In genomic region chr9:7331847-7332246, GRCm38 (mm10) we compare ENCODE assay signal across 27 mouse cellular contexts. TPM values are rescaled to one million over a fixed set of nuclear protein-coding genes. Genes with fewer than 3 reads are reported as not detected.
DNase-seq lines count a peak whose midpoint lies in the region; TF ChIP-seq lines count a peak whose summit lies in the region.
"Had no signal": no experiment of that assay in that cellular context is flagged by ENCODE, and none has a peak within 500 bp of the region (broad histone marks: within the 10 kb centered on the region; RNA-seq: fewer than 3 reads in every experiment).

No protein-coding gene starts in this region.

- no peak for TF ChIP-seq POLR2A in bone marrow macrophage, adult 2 months (IDR thresholded peaks at IDR 0.05; ENCODE audit: borderline replicate concordance, low read depth, low read length)

- peaks cover 37% of the 10 kb centered on the region for H3K4me1 ChIP-seq in bone marrow macrophage, adult 2 months (ENCODE audit: control insufficient read depth, insufficient read depth, low read length)
- H3K4me1 ChIP-seq: embryonic facial prominence, embryonic 12.5 days; forebrain, embryonic 12.5 days; heart, embryonic 13.5 days; hindbrain, embryonic 15.5 days had no signal

- H3K27ac ChIP-seq in bone marrow macrophage, adult 2 months (ENCODE audit: insufficient read depth, low read depth, low read length) = peak overlapping the region; percentile 31; the same call in 1 of the 2 replicates
- peak overlapping the region; percentile 10; the same call in 1 of the 2 replicates for H3K27ac ChIP-seq in macrophage
- H3K27ac ChIP-seq: embryonic facial prominence, embryonic 12.5 days; forebrain, embryonic 12.5 days; heart, adult 2 months; heart, embryonic 13.5 days; hindbrain, embryonic 15.5 days had no signal

- no peak overlapping the region for H3K4me3 ChIP-seq in bone marrow macrophage, adult 2 months (ENCODE audit: insufficient read depth, low read length)
- no peak overlapping the region for H3K4me3 ChIP-seq in macrophage (ENCODE audit: inconsistent target)
- H3K4me3 ChIP-seq: embryonic facial prominence, embryonic 12.5 days; forebrain, embryonic 12.5 days; heart, adult 2 months; heart, embryonic 13.5 days; hindbrain, embryonic 15.5 days had no signal

- TF ChIP-seq CTCF in bone marrow macrophage, adult 2 months (IDR thresholded peaks at IDR 0.05; ENCODE audit: low read depth, low read length) = no peak

- peak; percentile 17 for DNase-seq in lung, postnatal 25 days (ENCODE audit: low spot score)
- no peak for DNase-seq in lung, postnatal 10 days
- no peak for DNase-seq in kidney, adult 18-20 months
- DNase-seq in ovary, postnatal 10 days (ENCODE audit: low spot score) = no peak
- no peak for DNase-seq in thymus, postnatal 10 days (ENCODE audit: low spot score in 2 of 2)
- DNase-seq: adrenal gland, adult 8-10 months; adrenal gland, postnatal 36 days; cerebellum, adult 11 months; cerebellum, adult 8-10 months; cerebellum, postnatal 14 days; gastrocnemius, postnatal 10 days; heart, adult 2 months; heart, postnatal 36 days had no signal

- no peaks in the 10 kb centered on the region for H3K36me3 ChIP-seq in macrophage (ENCODE audit: inconsistent target)
- H3K36me3 ChIP-seq: embryonic facial prominence, embryonic 12.5 days; forebrain, embryonic 12.5 days; heart, embryonic 13.5 days; hindbrain, embryonic 15.5 days had no signal

- no peaks in the 10 kb centered on the region for H3K79me2 ChIP-seq in macrophage (ENCODE audit: inconsistent target)

RNA-seq across cellular contexts. Expression of gene Mmp12, which starts 12.3 kb away (rescaled TPM):
- polyA plus RNA-seq in bone marrow macrophage, adult 2 months (2012; ENCODE audit: insufficient read depth, insufficient read length, missing spikeins) = 77.1 and 84.2 TPM in 2 replicates
- total RNA-seq in macrophage (2018; cell fraction: chromatin; rRNA removed) = 100 to 1,000 TPM in 7 of 26 experiments, 10 to 100 TPM in 6, 1 to 10 TPM in 12, under 1 TPM in 1; 0.49 to 300 (median 22.2) TPM
- total RNA-seq in macrophage (2018; cell fraction: cytosol; rRNA removed) = 100 to 1,000 TPM in 13 of 26 experiments, 10 to 100 TPM in 13; 11.5 to 266 (median 97.9) TPM
- 100 to 1,000 TPM in 12 of 26 experiments, 10 to 100 TPM in 10, 1 to 10 TPM in 4; 7.7 to 380 (median 52.3) TPM for total RNA-seq in macrophage (2018; cell fraction: nucleus; rRNA removed)
- 54.9 to 462 TPM (median 339 TPM) in 3 replicates for polyA plus RNA-seq in macrophage (2018)
- total RNA-seq: gastrocnemius, postnatal 10 days; gastrocnemius, postnatal 4 days had no signal
- polyA plus RNA-seq: cortical plate, adult 2 months; embryonic facial prominence, embryonic 12.5 days; forebrain, embryonic 12.5 days; forebrain, embryonic 16.5 days; frontal cortex, adult 2 months; hindbrain, embryonic 11.5 days; hindbrain, embryonic 15.5 days had no signal

RNA-seq across cellular contexts. Expression of gene Mmp1b, which starts 56.0 kb away (rescaled TPM):
- polyA plus RNA-seq in bone marrow macrophage, adult 2 months (2012; ENCODE audit: insufficient read depth, insufficient read length, missing spikeins) = not detected in 2 replicates
- total RNA-seq in macrophage (2018; cell fraction: chromatin; rRNA removed) = not detected
- not detected for total RNA-seq in macrophage (2018; cell fraction: cytosol; rRNA removed)
- total RNA-seq in macrophage (2018; cell fraction: nucleus; rRNA removed) = under 1 TPM in 1 of 26 experiments, not detected in 25; 0.62 TPM
- polyA plus RNA-seq in macrophage (2018) = not detected in 3 replicates
- total RNA-seq: adrenal gland, adult 8-10 months; adrenal gland, postnatal 36 days; ES-E14; gastrocnemius, postnatal 10 days; gastrocnemius, postnatal 4 days; heart, adult 2 months; heart, postnatal 36 days had no signal
- polyA plus RNA-seq: brain, embryonic 14.5 days; cortical plate, adult 2 months; embryonic facial prominence, embryonic 12.5 days; forebrain, embryonic 12.5 days; forebrain, embryonic 16.5 days; frontal cortex, adult 2 months; heart, adult 2 months; heart, embryonic 13.5 days; heart, postnatal 0 days; hindbrain, embryonic 11.5 days; hindbrain, embryonic 15.5 days had no signal

RNA-seq across cellular contexts. Expression of gene Mmp13, which starts 59.5 kb away (rescaled TPM):
- 8.3 and 8.6 TPM in 2 replicates for polyA plus RNA-seq in bone marrow macrophage, adult 2 months (2012; ENCODE audit: insufficient read depth, insufficient read length, missing spikeins)
- 100 to 1,000 TPM in 4 of 26 experiments, 10 to 100 TPM in 8, 1 to 10 TPM in 13, under 1 TPM in 1; 0.67 to 332 (median 9.1) TPM for total RNA-seq in macrophage (2018; cell fraction: chromatin; rRNA removed)
- total RNA-seq in macrophage (2018; cell fraction: cytosol; rRNA removed) = 100 to 1,000 TPM in 2 of 26 experiments, 10 to 100 TPM in 16, 1 to 10 TPM in 8; 6.5 to 287 (median 14.0) TPM
- 100 to 1,000 TPM in 6 of 26 experiments, 10 to 100 TPM in 17, 1 to 10 TPM in 3; 5.9 to 547 (median 37.4) TPM for total RNA-seq in macrophage (2018; cell fraction: nucleus; rRNA removed)
- polyA plus RNA-seq in macrophage (2018) = 7.8 to 34.8 TPM (median 14.0 TPM) in 3 replicates
- total RNA-seq: ES-E14 had no signal
- polyA plus RNA-seq: embryonic facial prominence, embryonic 12.5 days; forebrain, embryonic 12.5 days; forebrain, embryonic 16.5 days; hindbrain, embryonic 11.5 days; hindbrain, embryonic 15.5 days had no signal
